Mouse (Mus musculus): Measurements from ENCODE around the gene Setd7. TPM values are rescaled to one million over a fixed set of nuclear protein-coding genes. Genes with fewer than 3 reads are reported as not detected.

Gene Setd7
- polyA plus RNA-seq, 1 experiment = 46.0 TPM

DNA sequence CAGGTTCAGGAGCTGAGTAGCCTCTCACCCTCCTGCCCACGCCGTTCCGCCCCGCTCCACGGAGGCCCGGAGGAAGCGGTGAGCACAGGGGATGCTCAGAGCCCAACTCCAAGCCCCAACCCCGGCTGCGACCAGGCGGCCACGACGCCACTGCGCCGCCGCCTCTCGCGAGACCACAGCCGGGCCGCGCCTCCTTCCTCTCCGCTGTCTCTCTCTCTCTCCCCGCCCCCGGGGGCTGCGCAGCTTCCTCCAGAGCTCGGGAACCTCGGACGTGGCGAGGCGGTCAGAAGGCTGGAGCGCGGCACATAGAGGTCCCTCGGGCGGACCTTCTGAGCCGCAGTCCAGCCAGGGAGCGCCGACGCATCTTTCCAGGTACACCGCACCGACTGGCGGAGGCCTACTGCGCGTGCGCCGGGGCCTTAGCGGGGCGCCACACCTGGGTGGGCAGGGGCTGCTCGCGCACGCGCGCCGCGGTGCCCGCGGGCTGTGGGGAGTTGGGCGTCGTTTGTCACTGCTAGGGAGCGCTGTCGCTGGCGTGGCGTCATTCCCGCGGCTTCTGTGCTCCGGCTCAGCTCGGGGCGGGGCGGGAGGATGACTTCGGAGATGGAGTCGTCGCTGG lies 76.8 kb downstream of the Setd7 start, which contains the start of gene Rab33b:
Gene Rab33b, plus strand, starts transcription at position 180 of the 619 bp plus-strand sequence.
- peaks cover 5% of the 10 kb centered on the region; the same call in 1 of the 2 replicates for H3K4me1 ChIP-seq (ENCODE audit: control insufficient read depth, insufficient read depth, low read length)
- TF ChIP-seq POLR2A (IDR thresholded peaks at IDR 0.05; ENCODE audit: low read depth, low read length) (peak; percentile 98), CTCF (IDR thresholded peaks at IDR 0.05; ENCODE audit: borderline replicate concordance, insufficient read depth, low read length) (peak; percentile 14; the same call in 1 of the 2 replicates)
- H3K4me3 ChIP-seq (ENCODE audit: insufficient read depth, low read length) = peak within 1 kb of the TSS; percentile 75
- peak within 1 kb of the TSS; percentile 82 for H3K27ac ChIP-seq (ENCODE audit: insufficient read depth, low read length)

DNA sequence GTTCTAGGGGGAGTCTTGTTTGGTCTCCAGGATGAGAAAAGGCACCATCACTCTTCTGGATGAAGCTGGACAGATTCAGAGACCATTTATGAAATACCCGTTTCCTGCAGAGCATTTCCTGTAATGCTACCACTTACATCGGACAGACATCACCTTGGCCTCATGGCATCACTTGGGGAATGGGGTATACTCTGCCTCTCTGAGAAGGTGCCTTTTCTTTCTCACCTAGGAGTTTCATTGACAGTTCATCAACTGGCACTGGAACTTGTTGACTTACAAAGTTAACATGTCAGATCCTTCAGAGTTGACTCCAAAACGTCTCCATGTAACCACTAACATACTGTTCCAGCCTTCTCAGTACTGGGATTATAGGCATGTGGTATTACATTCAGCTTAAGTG lies 77.9 kb downstream of the Setd7 start:
- Histone ChIP-seq H3K4me1 (ENCODE audit: control insufficient read depth, insufficient read depth, low read length) (peaks cover 5% of the 10 kb centered on the region; the same call in 1 of the 2 replicates), H3K4me3 (ENCODE audit: insufficient read depth, low read length) (peak overlapping the region; percentile 75), H3K27ac (ENCODE audit: insufficient read depth, low read length) (peak overlapping the region; percentile 82; the same call in 1 of the 2 replicates)
- TF ChIP-seq CTCF (IDR thresholded peaks at IDR 0.05; ENCODE audit: borderline replicate concordance, insufficient read depth, low read length) = no peak
- no peak for TF ChIP-seq POLR2A (IDR thresholded peaks at IDR 0.05; ENCODE audit: low read depth, low read length)

DNA sequence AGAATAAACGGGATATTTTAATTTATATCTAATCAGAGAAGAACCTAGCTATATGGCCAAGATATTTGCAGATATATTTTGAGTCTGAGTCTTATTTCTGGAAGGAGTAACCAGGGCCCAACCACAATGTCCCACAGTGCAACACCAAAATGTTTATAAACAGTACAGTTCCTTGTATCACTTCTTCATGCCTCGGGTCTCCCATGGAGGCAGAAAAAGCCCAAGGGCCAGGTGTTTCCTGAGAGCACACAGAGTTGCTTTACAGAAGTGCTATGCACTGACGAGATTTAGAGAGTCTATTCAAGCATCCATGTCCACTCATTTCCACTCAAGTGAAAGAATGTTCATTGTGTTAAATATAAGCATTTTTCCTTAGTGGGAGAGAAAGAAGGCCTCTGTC lies 78.8 kb downstream of the Setd7 start:
- H3K27ac ChIP-seq (ENCODE audit: insufficient read depth, low read length) = peak overlapping the region; percentile 16; the same call in 1 of the 2 replicates
- peaks cover 5% of the 10 kb centered on the region; the same call in 1 of the 2 replicates for H3K4me1 ChIP-seq (ENCODE audit: control insufficient read depth, insufficient read depth, low read length)
- TF ChIP-seq CTCF (IDR thresholded peaks at IDR 0.05; ENCODE audit: borderline replicate concordance, insufficient read depth, low read length) = no peak
- no peak for TF ChIP-seq POLR2A (IDR thresholded peaks at IDR 0.05; ENCODE audit: low read depth, low read length)
- H3K4me3 ChIP-seq (ENCODE audit: insufficient read depth, low read length) = no peak overlapping the region

DNA sequence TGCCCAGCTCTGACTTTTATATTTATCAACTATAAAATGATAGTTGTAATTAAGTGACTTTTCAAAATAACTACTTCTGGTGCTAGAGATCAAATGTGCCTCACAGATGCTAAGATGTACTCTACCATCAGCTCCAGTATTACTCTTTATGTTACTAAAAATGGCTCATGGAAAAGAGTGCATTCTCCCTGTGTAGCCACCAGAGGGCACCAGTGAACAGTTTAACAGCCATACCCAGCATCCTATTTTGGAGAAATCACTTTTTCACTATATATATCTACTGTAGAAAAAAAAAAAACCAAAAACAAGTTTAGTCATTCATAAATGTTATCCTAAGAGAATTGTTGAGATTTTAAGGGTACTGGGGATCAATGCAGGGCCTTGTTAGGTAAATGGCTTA lies 79.6 kb downstream of the Setd7 start:
- Histone ChIP-seq H3K4me1 (ENCODE audit: control insufficient read depth, insufficient read depth, low read length) (peaks cover 5% of the 10 kb centered on the region; the same call in 1 of the 2 replicates), H3K4me3 (ENCODE audit: insufficient read depth, low read length) (no peak overlapping the region), H3K27ac (ENCODE audit: insufficient read depth, low read length) (no peak overlapping the region)
- TF ChIP-seq CTCF (IDR thresholded peaks at IDR 0.05; ENCODE audit: borderline replicate concordance, insufficient read depth, low read length) (no peak), POLR2A (IDR thresholded peaks at IDR 0.05; ENCODE audit: low read depth, low read length) (no peak)

DNA sequence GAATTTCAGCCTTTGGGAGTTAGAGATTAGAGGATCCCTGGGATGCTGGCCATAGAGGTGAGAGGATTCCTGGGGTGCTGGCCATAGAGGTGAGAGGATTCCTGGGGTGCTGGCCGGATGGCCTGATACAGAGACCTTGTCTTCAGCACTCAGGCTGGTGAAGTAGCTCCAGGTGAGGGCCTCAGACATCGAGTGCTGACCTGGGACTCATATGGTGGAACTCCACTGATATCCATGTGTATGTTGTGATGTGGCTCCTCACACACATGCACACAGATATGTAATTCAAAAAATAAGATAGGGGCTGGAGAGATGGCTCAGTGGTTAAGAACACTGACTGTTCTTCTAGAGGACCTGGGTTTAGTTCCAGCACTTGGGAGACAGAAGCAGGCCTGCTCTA lies 80.8 kb downstream of the Setd7 start:
- no peak overlapping the region for H3K27ac ChIP-seq (ENCODE audit: insufficient read depth, low read length)
- H3K4me1 ChIP-seq (ENCODE audit: control insufficient read depth, insufficient read depth, low read length) = peaks cover 5% of the 10 kb centered on the region; the same call in 1 of the 2 replicates
- H3K4me3 ChIP-seq (ENCODE audit: insufficient read depth, low read length) = no peak overlapping the region
- TF ChIP-seq CTCF (IDR thresholded peaks at IDR 0.05; ENCODE audit: borderline replicate concordance, insufficient read depth, low read length) = no peak
- no peak for TF ChIP-seq POLR2A (IDR thresholded peaks at IDR 0.05; ENCODE audit: low read depth, low read length)

DNA sequence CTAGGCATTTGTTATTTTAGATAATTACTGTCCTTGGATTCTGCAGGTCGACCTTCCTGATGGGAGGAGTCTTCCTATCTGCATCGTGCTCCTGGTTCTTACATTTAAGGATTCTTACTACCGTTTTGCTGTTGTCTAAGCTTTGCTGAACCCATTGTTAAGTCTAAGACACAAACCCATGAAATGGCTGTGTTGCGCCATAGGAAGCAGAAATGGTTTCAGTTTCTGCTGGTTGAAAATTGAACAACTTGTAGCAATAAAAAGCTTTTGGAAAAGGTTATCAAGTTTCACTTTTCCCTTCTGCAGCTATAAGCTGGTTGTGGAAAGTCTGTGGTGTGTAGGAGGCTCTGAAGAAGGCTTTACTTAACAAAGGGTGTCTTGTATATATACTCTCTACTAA lies 85.0 kb downstream of the Setd7 start:
- no peak overlapping the region for H3K4me3 ChIP-seq (ENCODE audit: insufficient read depth, low read length)
- TF ChIP-seq CTCF (IDR thresholded peaks at IDR 0.05; ENCODE audit: borderline replicate concordance, insufficient read depth, low read length) (no peak), POLR2A (IDR thresholded peaks at IDR 0.05; ENCODE audit: low read depth, low read length) (no peak)
- no peaks in the 10 kb centered on the region for H3K4me1 ChIP-seq (ENCODE audit: control insufficient read depth, insufficient read depth, low read length)
- H3K27ac ChIP-seq (ENCODE audit: insufficient read depth, low read length) = no peak overlapping the region

DNA sequence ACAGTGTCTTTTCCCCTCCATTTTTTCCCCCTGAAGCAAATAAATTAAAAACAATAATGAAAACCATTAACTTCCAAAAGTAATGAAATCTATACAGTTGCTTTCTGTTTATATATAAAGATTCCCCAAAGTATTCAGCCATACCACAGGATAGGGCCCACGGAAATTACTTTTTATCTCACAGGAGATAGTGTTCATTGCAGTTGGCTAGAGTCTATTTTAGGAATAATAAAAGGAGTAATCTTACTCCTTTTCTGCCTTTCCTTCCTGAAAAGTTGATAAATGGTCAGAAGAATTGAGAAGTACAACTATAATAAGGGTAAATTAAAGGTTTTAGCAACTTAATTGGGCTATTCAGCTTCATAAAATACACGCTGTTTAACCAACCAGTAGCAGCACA lies 92.1 kb downstream of the Setd7 start:
- Histone ChIP-seq H3K4me1 (ENCODE audit: control insufficient read depth, insufficient read depth, low read length) (no peaks in the 10 kb centered on the region), H3K27ac (ENCODE audit: insufficient read depth, low read length) (no peak overlapping the region), H3K4me3 (ENCODE audit: insufficient read depth, low read length) (no peak overlapping the region)
- TF ChIP-seq POLR2A (IDR thresholded peaks at IDR 0.05; ENCODE audit: low read depth, low read length) (no peak), CTCF (IDR thresholded peaks at IDR 0.05; ENCODE audit: borderline replicate concordance, insufficient read depth, low read length) (no peak)

Other genes with a start within 250 kb of the Setd7 start
- gene Elf2, start 220.2 kb downstream of the Setd7 start, polyA plus RNA-seq (2011; ENCODE audit: insufficient read length, low read depth, missing spikeins) = 39.5 and 53.4 TPM in 2 replicates
- 0.70 and 1.1 TPM in 2 replicates for gene Mgarp, start 164.1 kb downstream of the Setd7 start, polyA plus RNA-seq (2011; ENCODE audit: insufficient read length, low read depth, missing spikeins)
- 205 and 215 TPM in 2 replicates for gene Ndufc1, start 151.9 kb downstream of the Setd7 start, polyA plus RNA-seq (2011; ENCODE audit: insufficient read length, low read depth, missing spikeins)
- 86.3 and 105 TPM in 2 replicates for gene Naa15, start 145.7 kb downstream of the Setd7 start, polyA plus RNA-seq (2011; ENCODE audit: insufficient read length, low read depth, missing spikeins)
- gene Rab33b, start 77.0 kb downstream of the Setd7 start, polyA plus RNA-seq (2011; ENCODE audit: insufficient read length, low read depth, missing spikeins) = 23.2 and 24.5 TPM in 2 replicates
- 1.8 and 4.1 TPM in 2 replicates for gene Mgst2, start 99.5 kb upstream of the Setd7 start, polyA plus RNA-seq (2011; ENCODE audit: insufficient read length, low read depth, missing spikeins)